Mouse (Mus musculus): ENCODE measurements around the gene Plod2. TPM values are rescaled to one million over a fixed set of nuclear protein-coding genes. Genes with fewer than 3 reads are reported as not detected.

Gene Plod2
- total RNA-seq, 2 experiments from 2014 or later = 183 to 292 TPM

- DNase-seq = no peak
Measured at GRCm38 (mm10) chr9:92555006-92555958, 13.3 kb downstream of the Plod2 start.

- DNase-seq = no peak
Measured at GRCm38 (mm10) chr9:92559750-92560149, 17.7 kb downstream of the Plod2 start.

- DNase-seq = peak in 1 of 2 experiments; percentile 45
Measured at GRCm38 (mm10) chr9:92560840-92561547, 19.0 kb downstream of the Plod2 start.

GRCm38 (mm10) chr9:92562416-92562815 is 20.4 kb downstream of the Plod2 start:
- DNase-seq = peak in 1 of 2 experiments; percentile 40

- no peak for DNase-seq
Measured at GRCm38 (mm10) chr9:92563306-92563705, 21.3 kb downstream of the Plod2 start.

- DNase-seq = no peak
Measured at GRCm38 (mm10) chr9:92564391-92564790, 22.4 kb downstream of the Plod2 start.

GRCm38 (mm10) chr9:92566234-92566633 is 24.2 kb downstream of the Plod2 start:
- no peak for DNase-seq

- no peak for DNase-seq
Measured at GRCm38 (mm10) chr9:92567474-92567873, 25.5 kb downstream of the Plod2 start.

GRCm38 (mm10) chr9:92568798-92569197 is 26.8 kb downstream of the Plod2 start:
- DNase-seq = no peak

- no peak for DNase-seq
Measured at GRCm38 (mm10) chr9:92572376-92573108, 30.5 kb downstream of the Plod2 start.

- DNase-seq = no peak
Measured at GRCm38 (mm10) chr9:92583876-92584275, 41.9 kb downstream of the Plod2 start.

GRCm38 (mm10) chr9:92586025-92586424 is 44.0 kb downstream of the Plod2 start:
- DNase-seq = no peak

GRCm38 (mm10) chr9:92587391-92587790 is 45.4 kb downstream of the Plod2 start:
- no peak for DNase-seq

GRCm38 (mm10) chr9:92588226-92588625 is 46.2 kb downstream of the Plod2 start:
- peak; percentile 72 to 75 for DNase-seq

GRCm38 (mm10) chr9:92589021-92589420 is 47.0 kb downstream of the Plod2 start:
- peak; percentile 55 to 56 for DNase-seq

- DNase-seq = no peak
Measured at GRCm38 (mm10) chr9:92591482-92591881, 49.5 kb downstream of the Plod2 start.

- DNase-seq = no peak
Measured at GRCm38 (mm10) chr9:92592757-92593156, 50.7 kb downstream of the Plod2 start.

GRCm38 (mm10) chr9:92594491-92594890 is 52.5 kb downstream of the Plod2 start:
- no peak for DNase-seq

- DNase-seq = no peak
Measured at GRCm38 (mm10) chr9:92595296-92595695, 53.3 kb downstream of the Plod2 start.

GRCm38 (mm10) chr9:92596916-92597547 is 55.0 kb downstream of the Plod2 start:
- DNase-seq = peak in 1 of 2 experiments; percentile 37

- peak; percentile 34 to 52 for DNase-seq
Measured at GRCm38 (mm10) chr9:92597776-92598175, 55.8 kb downstream of the Plod2 start.
